Mouse (Mus musculus) layer of hippocampus, adult 8-10 months (tissue): ENCODE measurements around the gene Ubiad1. TPM values are rescaled to one million over a fixed set of nuclear protein-coding genes. Genes with fewer than 3 reads are reported as not detected.

ENCODE experiments used
- DNase-seq, 2 experiments: peaks; one replicate each; pipeline ENCODE4 v3.0.0; 2022; ENCODE audit warnings: low spot score in 2 of 2
- total RNA-seq, 4 experiments: library from RNA; stranded (reverse); gene quantifications; 2 replicates each; pipeline ENCODE4 v1.2.4; 2022

The Ubiad1 gene
- total RNA-seq, 4 experiments from 2014 or later, result 7.9 to 8.5 (median 8.2) TPM

GRCm38 (mm10) chr4:148453707-148454106, 9.1 kb upstream of the Ubiad1 start:
- DNase-seq, result no peak

- peak in 1 of 2 experiments; percentile 47 for DNase-seq
These were observed 4.3 kb upstream of the Ubiad1 start for GRCm38 (mm10) chr4:148448853-148449245.

DNA sequence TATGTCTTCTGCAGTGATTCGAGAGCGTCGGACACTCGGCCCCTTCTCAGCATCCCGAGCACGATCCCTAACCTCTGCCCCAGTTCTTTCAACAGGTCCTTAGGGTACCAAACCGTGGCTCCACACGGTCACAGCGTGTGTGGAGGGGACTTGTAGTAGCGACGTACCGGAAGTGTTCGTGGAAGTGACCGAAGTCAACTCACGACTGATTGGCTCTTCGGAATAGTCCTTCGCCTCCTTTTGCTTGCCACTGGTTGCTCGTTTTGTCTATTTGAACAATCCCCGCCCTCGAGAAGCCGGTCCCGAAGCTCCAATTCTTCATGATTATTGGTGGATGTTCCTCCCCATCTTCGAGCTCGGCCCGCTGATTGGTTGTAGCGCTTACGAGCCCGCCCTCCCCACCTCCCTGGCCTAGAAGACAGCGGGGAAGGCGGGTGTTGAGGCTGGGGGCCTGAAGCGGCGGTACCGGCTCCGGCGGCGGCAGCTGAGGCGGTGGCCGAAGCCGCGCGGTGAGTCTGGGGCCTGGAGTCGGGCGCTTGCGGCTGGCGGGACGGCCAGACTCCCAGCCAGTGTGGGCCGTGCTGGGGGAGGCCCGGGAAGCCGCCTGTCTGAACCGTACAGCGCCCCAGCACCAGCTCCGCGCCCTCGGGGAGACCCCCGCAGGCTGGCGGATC, 3.7 kb upstream of the Ubiad1 start, which contains the start of gene Mtor:
Gene Mtor (plus strand): TSS at position 433 of the 674 bp plus-strand sequence.
- peak; percentile 96 to 98 for DNase-seq

GRCm38 (mm10) chr4:148442598-148442997, 2.0 kb downstream of the Ubiad1 start:
- DNase-seq, result no peak

DNA sequence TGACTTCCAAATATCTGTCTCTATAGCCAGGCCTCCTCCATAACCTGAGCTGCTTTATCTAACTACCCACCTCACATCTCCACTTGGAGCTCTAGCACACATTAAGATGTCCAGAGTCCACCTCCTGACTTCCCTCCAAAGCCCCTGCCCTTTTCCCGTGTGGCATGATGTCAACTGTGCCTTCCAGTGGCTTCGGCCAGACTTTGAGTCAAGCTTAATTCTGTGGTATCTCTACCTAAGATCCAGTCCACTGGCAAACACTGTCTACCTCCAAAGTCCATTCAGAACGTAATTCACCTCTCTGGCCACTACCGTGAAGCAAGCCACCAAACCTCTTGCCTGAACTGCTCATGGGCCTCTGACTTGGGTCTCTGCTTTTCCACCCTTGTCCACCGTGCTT, 2.6 kb downstream of the Ubiad1 start:
- DNase-seq, result no peak

- peak; percentile 74 to 75 for DNase-seq
These were observed 8.8 kb downstream of the Ubiad1 start for GRCm38 (mm10) chr4:148435657-148436330.

GRCm38 (mm10) chr4:148435106-148435505, 9.5 kb downstream of the Ubiad1 start:
- no peak for DNase-seq

DNA sequence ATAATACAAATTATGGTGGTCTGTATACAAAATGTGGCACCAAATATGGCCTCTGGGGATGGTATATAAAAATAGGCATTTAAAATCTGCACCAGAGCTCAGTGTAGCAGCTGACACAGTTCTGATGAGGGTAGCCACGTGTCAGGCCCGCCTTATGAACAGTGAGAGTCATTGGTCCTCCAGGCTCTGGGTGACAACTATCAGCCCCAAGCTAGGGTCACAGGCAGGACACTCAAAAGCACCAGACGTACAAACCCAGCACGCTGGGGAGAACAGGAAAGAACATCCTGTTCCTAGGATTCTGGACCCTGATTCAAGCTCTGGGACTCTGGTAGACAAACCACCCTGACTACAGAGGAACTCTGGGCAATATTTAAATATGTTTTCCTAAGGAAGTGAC, 10.0 kb downstream of the Ubiad1 start:
- no peak for DNase-seq

- no peak for DNase-seq
These were observed 10.8 kb downstream of the Ubiad1 start for GRCm38 (mm10) chr4:148433813-148434212.

- no peak for DNase-seq
These were observed 11.2 kb downstream of the Ubiad1 start for GRCm38 (mm10) chr4:148433336-148433735.

- no peak for DNase-seq
These were observed 12.1 kb downstream of the Ubiad1 start for GRCm38 (mm10) chr4:148432488-148432887.

- no peak for DNase-seq
These were observed 13.6 kb downstream of the Ubiad1 start for GRCm38 (mm10) chr4:148430880-148431519.

- peak in 1 of 2 experiments; percentile 71 for DNase-seq
These were observed 14.9 kb downstream of the Ubiad1 start for GRCm38 (mm10) chr4:148429686-148430085.

GRCm38 (mm10) chr4:148429121-148429520, 15.4 kb downstream of the Ubiad1 start:
- DNase-seq, result no peak

GRCm38 (mm10) chr4:148428544-148428943, 16.0 kb downstream of the Ubiad1 start:
- no peak for DNase-seq

DNA sequence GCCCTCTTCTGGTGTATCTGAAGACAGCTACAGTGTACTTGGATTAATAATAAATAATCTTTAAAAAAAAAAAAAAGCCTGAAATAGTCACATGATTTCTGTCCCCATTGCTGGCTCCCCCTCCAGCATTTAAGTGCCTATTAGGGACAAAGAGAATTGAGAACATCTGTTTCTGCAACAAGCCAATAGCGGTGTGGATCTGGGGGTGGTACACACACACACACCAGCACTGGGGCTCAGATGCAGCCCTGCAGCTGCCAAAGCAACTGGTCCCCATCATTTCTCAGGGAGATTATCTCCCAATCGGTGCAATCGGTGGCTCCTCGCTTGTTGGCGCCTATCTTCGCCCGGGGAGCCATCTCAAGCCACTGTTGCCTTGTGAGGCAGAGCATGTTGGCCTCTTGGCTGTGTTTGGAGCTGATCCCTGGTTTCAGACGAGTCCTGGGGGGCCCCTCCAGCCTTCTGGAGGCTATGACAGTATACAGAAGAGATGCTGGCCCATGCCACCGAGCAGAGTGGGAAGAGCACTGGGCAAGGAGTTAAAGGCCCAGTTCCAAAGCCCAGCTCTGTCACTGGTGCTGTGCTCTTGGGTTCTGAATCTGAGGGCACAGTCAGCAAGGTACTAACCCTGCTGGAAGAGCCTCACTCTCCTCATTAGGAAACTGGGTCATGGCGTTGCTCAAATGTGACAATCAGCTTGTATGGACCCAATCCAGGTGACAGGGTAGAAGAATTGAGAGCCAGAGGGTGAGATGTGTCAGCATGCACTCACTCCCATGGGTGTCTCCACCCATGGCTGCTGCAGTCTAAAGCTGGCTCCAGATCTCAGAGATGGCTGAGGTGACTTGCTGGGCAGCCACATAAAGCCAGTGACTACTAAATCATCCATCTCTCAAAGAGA, 17.4 kb downstream of the Ubiad1 start:
- no peak for DNase-seq

DNA sequence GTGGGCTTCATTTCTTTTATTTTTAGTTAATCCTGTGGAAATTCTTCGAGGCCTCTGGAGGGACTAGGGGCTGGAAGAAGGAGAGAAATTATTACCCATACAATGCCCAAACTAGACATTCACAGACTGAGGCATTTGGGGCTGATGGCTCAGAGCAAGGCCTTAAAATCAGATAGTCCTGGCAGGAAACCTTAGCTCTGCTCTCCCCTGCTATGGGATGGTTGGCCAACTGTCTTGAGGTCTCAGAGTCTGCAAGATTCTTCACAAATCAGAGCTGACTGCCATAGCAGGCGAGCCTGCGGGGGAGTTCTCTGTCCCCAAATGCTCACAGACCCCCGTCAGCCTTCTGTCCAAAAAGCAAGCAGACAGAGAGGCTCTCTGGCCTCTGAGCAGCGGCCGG, 27.0 kb downstream of the Ubiad1 start:
- no peak for DNase-seq

DNA sequence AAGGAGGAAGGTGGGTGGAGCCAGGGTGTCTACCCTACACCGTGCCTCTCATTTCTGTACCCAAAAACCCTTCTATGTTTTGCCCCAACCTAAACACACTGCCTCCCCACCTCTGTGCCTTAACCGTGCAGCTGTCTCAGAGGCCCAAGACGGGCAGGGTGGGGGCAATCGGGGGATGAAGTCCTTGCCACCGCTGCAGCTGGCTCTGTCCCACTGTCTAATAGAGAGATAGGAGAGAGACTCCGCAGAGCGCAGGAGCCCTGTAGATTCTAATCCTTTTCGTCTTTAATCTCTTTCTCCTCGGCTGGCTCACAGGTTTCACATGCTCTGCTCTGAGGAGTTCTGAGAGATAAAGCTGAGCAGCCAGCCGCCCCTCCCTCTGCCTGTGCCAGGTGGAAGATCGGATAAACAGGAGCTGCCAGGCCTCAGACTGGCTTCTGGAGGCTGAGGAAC, 27.5 kb downstream of the Ubiad1 start:
- DNase-seq, result no peak

DNA sequence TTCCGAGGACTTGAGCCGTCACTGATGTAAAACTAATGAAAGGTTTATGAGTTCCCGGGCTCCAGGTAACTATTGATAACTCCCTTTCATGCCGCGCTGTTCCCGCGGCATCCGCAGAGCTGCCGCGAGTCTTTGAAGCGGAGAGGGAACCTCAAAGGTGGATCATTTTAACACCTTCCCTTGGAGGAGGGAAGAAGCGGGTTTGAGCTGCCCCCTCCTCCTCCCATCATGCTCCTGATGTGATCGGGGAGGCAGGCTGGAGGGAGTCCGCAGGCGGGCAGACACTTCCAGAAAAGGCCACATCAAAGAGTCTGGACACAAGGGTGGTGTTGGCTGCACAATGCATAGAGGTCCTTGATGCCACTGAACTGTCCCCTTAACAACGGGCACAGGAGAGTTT, 29.0 kb downstream of the Ubiad1 start:
- DNase-seq, result no peak

DNA sequence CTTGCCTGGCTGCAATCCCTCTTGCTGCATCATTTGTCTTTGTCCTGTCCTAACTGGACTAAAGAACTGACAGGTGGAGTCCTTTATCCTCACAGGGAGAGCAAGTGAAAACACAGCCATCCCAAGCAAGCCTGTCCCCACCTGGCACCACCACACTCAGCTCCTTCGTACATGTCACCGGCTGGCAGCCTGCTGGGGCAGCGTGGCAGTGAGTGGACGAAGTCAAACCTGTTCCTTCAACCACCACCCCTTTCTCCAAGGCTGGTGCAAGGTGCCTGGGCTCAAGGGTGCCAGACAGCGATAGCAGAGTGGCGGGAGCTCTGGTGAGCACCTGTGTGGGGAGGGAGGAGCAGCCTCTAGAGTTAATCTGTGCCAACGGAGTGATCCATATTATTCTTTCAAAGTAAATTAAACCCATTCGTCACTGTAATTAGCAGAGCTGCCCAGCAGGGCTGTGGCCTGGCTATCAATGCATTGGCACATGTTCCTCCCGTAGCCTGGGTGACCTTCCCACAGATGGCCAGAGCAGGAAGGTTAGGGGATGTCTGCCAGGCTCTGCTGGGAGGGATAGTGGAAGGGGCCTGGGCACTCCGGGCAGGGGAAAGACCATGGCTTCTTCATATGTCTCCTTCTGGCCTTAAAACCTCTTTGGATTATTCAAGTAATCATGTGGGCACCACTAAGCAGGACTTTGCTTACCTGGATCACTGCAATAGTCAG, 36.2 kb downstream of the Ubiad1 start:
- no peak for DNase-seq
